Mouse (Mus musculus) lung, embryonic 15.5 days (tissue): Measurements from ENCODE around the gene Cerk. TPM values are rescaled to one million over a fixed set of nuclear protein-coding genes. Genes with fewer than 3 reads are reported as not detected.
"Not testable (repeated sequence)": the region's sequence is repeated elsewhere in the genome, so short reads cannot be mapped to it uniquely, and the experiment has no call there.

Experiments
- ATAC-seq: fragments of 200-750 bp; cut with Nextera tagmentation; 2 replicates; pipeline ENCODE4 v1.8.0; 2017; ENCODE audit warnings: moderate number of reproducible peaks, borderline replicate concordance; ENCODE audit not compliant: low FRiP score, low TSS enrichment; ENCODE audit errors: extremely low read depth
- H3K27ac ChIP-seq: fragments of 300-500 bp; sonication (generic); 2 replicates; pipeline ENCODE4 v1.5.1; 2015; ENCODE audit warnings: moderate library complexity, mild to moderate bottlenecking, inconsistent platforms
- H3K27me3 ChIP-seq: fragments of 300-500 bp; sonication (generic); 2 replicates; pipeline ENCODE4 v1.6.1; 2015; ENCODE audit warnings: inconsistent platforms
- H3K36me3 ChIP-seq: fragments of 300-500 bp; sonication (generic); 2 replicates; pipeline ENCODE4 v1.6.1; 2015; ENCODE audit warnings: inconsistent platforms
- H3K4me1 ChIP-seq: fragments of 300-500 bp; sonication (generic); 2 replicates; pipeline ENCODE4 v1.6.1; 2015; ENCODE audit warnings: inconsistent platforms
- H3K4me2 ChIP-seq: fragments of 300-500 bp; sonication (generic); 2 replicates; pipeline ENCODE4 v1.6.1; 2015; ENCODE audit warnings: inconsistent platforms, mild to moderate bottlenecking, moderate library complexity
- H3K4me3 ChIP-seq: fragments of 300-500 bp; sonication (generic); 2 replicates; pipeline ENCODE4 v1.5.1; 2015; ENCODE audit warnings: mild to moderate bottlenecking, inconsistent platforms
- H3K9ac ChIP-seq: fragments of 300-500 bp; sonication (generic); 2 replicates; pipeline ENCODE4 v1.6.1; 2015; ENCODE audit warnings: inconsistent platforms
- H3K9me3 ChIP-seq: fragments of 300-500 bp; sonication (generic); 2 replicates; pipeline ENCODE4 v1.6.1; 2016; ENCODE audit warnings: inconsistent platforms
- WGBS: fragments of 180-500 bp; shearing (Covaris S2); methylation state at CpG from one replicate; pipeline ENCODE4 v1.1.7; 2015; 5-methylcytosine and 5-hydroxymethylcytosine counted together
- polyA plus RNA-seq: library from polyadenylated mRNA; unstranded; fragments of >200 nt; fragmentation: Nextera tagmentation; extraction: Ambion mirVana; gene quantifications from 2 replicates; pipeline ENCODE4 v1.2.1, GENCODE M21; 2015

The Cerk gene
- polyA plus RNA-seq, 1 experiment from 2014 or later, result 27.8 TPM

DNA sequence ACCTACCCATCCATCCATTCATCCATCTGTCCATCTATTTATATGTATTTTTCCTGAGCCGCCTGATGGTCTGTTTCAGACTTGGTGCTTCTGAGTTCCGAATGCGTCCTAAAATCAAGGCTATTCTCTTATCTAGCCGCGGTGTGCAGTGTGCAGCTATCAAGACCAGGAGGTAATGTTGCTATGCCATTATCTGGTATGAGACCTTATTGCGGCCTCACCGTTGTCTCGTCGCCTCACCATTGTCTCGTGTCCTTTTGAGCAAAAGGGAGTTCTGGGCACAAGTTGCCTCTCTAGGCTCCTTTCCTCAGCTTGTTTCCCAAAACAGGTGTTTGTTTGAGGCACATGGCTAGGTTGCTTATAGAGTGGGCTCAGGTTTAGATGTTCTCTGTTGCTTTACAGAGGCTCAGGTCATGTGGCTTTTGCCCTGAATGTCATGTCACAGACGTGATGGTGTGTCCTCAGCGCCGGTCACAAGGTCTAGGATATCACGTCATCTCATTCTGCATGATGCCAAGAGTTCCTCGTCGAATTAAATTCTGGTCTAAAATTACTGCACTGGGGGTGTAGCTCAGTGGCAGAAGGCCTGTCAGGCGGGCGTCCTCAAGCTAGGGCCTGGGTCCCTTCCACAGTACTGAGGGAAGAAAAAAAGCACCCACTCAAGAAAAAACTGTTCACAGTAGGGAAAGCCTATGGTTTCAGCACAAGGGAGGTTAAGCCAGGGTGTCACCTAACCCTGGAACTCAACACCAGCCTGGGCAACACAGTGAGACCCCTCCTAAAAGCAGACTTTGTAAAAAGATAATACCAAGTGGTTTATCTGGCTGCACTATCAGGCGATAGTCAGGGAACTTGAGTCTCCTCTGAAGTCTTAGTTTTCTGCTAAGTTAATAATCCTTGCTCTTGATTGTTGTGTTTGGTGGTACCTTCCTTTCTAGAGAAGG lies 81.3 kb downstream of the Cerk start:
- ATAC-seq, result no peak
- WGBS, result 88% methylated on average over 19 of the region's 19 CpGs
- H3K36me3 ChIP-seq, result no peaks in the 10 kb centered on the region
- no peak overlapping the region for H3K4me2 ChIP-seq
- 0 out of 2 replicates have a peak, but pooled peaks cover 2% of the 10 kb centered on the region for H3K4me1 ChIP-seq
- no peaks in the 10 kb centered on the region for H3K27me3 ChIP-seq
- H3K9me3 ChIP-seq, result no peaks in the 10 kb centered on the region
- no peak overlapping the region for H3K4me3 ChIP-seq
- no peak overlapping the region for H3K27ac ChIP-seq
- no peak overlapping the region for H3K9ac ChIP-seq

DNA sequence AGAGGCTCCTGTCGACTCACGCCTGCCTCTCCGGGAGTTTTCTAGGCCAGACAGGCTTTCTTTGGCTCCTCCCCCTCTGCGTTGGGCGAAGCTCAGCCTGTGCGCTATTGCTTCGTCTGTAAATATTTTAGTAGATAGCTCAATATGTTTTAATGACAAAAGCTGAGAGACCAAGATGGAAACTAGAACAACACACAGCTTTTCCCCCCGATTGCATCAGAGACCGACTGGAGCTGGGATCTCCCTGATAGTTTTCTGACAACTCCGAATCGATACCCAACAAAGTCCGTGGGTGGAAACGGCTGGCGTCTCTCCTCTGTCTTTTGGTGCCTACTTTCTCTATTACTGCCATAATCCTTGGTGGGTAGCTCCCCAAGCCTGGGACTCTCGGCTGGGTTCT lies 83.6 kb downstream of the Cerk start:
- H3K9ac ChIP-seq, result no peak overlapping the region
- H3K27ac ChIP-seq, result no peak overlapping the region
- no peak overlapping the region for H3K4me3 ChIP-seq
- no peaks in the 10 kb centered on the region for H3K36me3 ChIP-seq
- H3K4me2 ChIP-seq, result no peak overlapping the region
- no peak for ATAC-seq
- WGBS, result 81% methylated on average over 15 of the region's 15 CpGs
- H3K27me3 ChIP-seq, result no peaks in the 10 kb centered on the region
- H3K9me3 ChIP-seq, result no peaks in the 10 kb centered on the region
- no peaks in the 10 kb centered on the region for H3K4me1 ChIP-seq

DNA sequence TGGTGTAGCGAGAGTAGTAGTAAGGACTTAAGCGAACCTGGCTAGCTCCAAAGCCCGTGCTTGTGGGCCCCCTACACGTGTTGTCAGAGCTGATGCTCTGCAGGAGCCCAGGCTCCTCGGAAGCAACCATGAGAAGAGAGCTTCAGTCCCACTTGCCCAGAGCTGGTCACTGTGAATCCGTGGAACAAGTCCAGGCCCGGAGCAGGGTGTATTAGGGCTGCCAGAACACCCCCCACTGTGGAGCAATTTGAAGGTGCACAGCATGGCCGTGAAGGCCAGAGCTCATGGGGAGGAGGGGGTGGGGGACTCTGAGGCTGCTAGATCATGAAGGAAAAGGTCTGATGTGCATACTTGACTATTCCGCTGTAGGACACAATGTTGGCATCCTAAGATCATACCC lies 84.4 kb downstream of the Cerk start:
- no peak overlapping the region for H3K27ac ChIP-seq
- H3K27me3 ChIP-seq, result no peaks in the 10 kb centered on the region
- H3K9me3 ChIP-seq, result no peaks in the 10 kb centered on the region
- H3K4me1 ChIP-seq, result no peaks in the 10 kb centered on the region
- H3K36me3 ChIP-seq, result no peaks in the 10 kb centered on the region
- WGBS, result 87% methylated on average over 9 of the region's 9 CpGs
- H3K4me3 ChIP-seq, result no peak overlapping the region
- ATAC-seq, result no peak
- no peak overlapping the region for H3K9ac ChIP-seq
- no peak overlapping the region for H3K4me2 ChIP-seq

DNA sequence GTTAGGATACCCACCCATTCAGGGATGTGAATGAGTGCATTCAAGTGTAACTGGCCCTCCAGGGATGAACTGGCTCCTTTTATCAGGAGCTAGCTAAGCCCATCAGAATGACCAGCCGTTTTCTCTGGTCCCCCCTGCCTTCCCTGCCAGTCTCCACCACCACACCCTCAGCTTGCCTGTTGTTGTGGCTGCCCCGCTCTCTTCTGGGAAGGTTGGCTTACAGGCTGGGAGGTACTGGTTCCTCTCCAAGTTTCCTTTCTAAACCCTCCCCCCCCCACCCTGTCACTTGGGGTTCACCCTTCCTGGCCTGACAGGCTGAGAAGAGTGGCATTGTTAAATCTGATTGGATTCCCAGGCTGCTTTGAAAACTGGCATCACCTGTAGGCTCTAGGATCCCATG lies 88.1 kb downstream of the Cerk start:
- H3K9me3 ChIP-seq, result no peaks in the 10 kb centered on the region
- WGBS, result 70% methylated on average over 2 of the region's 2 CpGs
- no peak for ATAC-seq

GRCm38 (mm10) chr15:86096604-86097020 lies 89.3 kb downstream of the Cerk start:
- H3K36me3 ChIP-seq, H3K4me2 ChIP-seq, H3K27ac ChIP-seq, H3K4me3 ChIP-seq, H3K4me1 ChIP-seq, ATAC-seq, H3K27me3 ChIP-seq, H3K9me3 ChIP-seq, H3K9ac ChIP-seq: not testable (repeated sequence)
- 87% methylated on average over 5 of the region's 5 CpGs for WGBS

More for the DNA sequence above, 88.1 kb downstream of the Cerk start:
- Histone ChIP-seq H3K27ac (no peak overlapping the region), H3K27me3 (no peaks in the 10 kb centered on the region), H3K4me3 (no peak overlapping the region), H3K9ac (no peak overlapping the region), H3K36me3 (no peaks in the 10 kb centered on the region), H3K4me2 (no peak overlapping the region), H3K4me1 (no peaks in the 10 kb centered on the region)

DNA sequence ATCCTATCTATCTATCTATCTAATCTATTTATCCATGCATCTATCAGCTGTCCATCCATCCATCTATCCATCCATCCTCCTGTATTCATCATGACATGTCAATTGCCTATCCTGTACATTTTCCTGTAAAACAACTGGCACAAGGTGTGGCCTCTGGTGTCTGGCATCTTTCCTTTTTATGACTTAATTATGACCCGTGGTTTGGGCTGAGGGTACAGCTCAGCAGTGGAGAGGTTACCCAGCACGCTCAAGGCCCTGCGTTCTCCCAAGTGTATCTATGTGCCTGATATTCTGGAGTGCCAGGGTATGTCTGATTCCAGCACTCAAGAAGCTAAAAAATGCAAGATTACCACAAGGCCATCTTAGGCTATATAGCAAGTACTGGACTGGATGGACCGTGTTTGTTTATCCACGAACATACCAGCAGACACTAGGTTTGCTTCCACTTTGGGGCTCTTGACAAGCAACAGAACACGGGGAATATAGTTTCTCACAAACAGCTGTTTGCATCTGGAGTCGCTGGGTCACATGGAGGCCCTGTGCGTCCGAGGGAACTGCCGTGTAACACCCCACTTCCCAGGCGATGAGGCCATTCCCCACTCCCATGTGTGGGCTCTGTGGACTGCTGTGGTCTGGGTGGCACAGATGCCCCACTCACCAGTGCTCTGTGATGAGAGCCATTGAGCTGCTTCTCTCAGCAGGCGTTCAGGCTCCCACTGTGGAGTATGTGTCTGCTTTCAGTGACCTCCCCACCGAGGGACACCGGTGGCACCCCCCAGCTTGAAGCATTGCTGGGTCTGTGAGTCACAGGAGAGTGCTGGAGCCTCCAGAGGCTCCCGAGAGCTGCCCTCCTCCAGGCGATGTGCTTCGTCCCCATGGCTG lies 90.0 kb downstream of the Cerk start:
- Histone ChIP-seq H3K36me3 (no peaks in the 10 kb centered on the region), H3K27ac (no peak overlapping the region), H3K9ac (no peak overlapping the region), H3K4me2 (no peak overlapping the region), H3K9me3 (no peaks in the 10 kb centered on the region), H3K27me3 (no peaks in the 10 kb centered on the region), H3K4me3 (no peak overlapping the region), H3K4me1 (peaks cover 14% of the 10 kb centered on the region)
- ATAC-seq, result no peak
- 73% methylated on average over 17 of the region's 17 CpGs for WGBS

- Histone ChIP-seq H3K4me3 (no peak overlapping the region), H3K9me3 (no peaks in the 10 kb centered on the region), H3K27ac (no peak overlapping the region), H3K4me2 (no peak overlapping the region), H3K4me1 (peaks cover 29% of the 10 kb centered on the region), H3K36me3 (no peaks in the 10 kb centered on the region), H3K27me3 (no peaks in the 10 kb centered on the region), H3K9ac (no peak overlapping the region)
- ATAC-seq, result no peak
- 76% methylated on average over 10 of the region's 10 CpGs for WGBS
Measured at GRCm38 (mm10) chr15:86094324-86095121, 91.4 kb downstream of the Cerk start.

DNA sequence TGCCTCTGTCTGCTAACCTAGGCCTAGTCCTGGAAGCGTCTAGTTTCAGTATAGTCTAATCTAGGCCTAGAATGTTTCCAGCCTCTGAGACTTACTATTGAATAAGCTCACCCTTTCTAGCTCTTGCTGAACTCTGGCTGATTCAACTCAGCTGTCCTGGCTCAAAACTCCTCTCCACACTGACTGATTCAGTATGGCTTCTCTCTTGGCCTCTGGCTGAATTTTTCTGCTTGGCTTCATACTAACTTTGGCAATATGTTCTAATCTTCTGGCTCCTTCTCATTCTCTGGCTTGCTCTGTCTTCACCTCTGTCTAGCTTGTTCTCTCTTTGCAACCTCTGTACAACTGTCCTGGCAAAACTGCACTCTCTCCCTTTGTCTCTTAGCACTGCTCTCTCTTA lies 92.7 kb downstream of the Cerk start:
- Histone ChIP-seq H3K9me3 (no peaks in the 10 kb centered on the region), H3K9ac (no peak overlapping the region), H3K4me3 (no peak overlapping the region), H3K27me3 (no peaks in the 10 kb centered on the region), H3K36me3 (no peaks in the 10 kb centered on the region), H3K4me1 (peaks cover 38% of the 10 kb centered on the region), H3K4me2 (no peak overlapping the region), H3K27ac (peak overlapping the region; percentile 35; the same call in 1 of the 2 replicates)
- WGBS, result 83% methylated on average over 1 of the region's 1 CpGs
- no peak for ATAC-seq

GRCm38 (mm10) chr15:86091998-86092670 lies 93.8 kb downstream of the Cerk start:
- Histone ChIP-seq H3K27me3 (no peaks in the 10 kb centered on the region), H3K4me3 (no peak overlapping the region), H3K4me2 (no peak overlapping the region), H3K9ac (no peak overlapping the region), H3K27ac (peak overlapping the region; percentile 70), H3K4me1 (peaks cover 49% of the 10 kb centered on the region), H3K9me3 (no peaks in the 10 kb centered on the region), H3K36me3 (no peaks in the 10 kb centered on the region)
- 66% methylated on average over 12 of the region's 12 CpGs for WGBS
- ATAC-seq, result no peak

DNA sequence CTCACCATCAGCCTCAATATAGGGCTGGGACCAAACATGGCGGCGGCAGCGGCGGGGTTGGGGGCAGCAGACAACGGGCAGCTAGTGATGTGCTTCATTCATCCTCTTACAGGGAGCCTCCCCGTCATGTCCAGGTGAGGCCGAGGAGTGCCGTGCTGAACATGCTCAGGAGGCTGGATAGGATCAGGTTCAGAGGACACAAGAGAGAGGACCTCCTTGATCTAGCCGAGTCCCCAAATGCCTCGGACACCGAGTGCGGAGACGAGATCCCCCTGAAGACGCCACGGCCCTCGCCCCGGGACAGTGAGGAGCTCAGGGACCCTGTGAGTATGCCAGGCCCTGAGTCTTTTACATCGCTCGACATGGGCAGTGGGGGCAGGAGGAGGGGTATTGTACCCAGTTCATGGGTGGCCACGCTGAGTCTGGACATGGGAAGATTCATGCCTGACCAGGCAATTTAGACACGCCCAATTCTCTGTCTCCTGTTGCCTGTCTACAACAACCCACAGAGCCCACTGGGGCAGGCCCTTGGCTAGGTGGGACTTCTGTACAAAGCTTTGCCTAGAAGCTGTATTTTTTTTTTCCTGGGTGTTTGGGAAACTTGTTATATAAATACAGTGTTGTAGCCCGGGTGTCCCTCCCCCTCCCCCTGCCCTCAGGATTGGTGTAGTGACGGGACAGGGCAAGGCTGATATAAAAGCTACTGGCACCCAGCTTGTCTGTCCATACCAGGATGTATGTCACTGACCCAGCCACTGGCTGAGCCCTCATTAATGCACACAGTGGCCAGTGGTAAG lies 94.5 kb downstream of the Cerk start:
- no peak for ATAC-seq
- 92% methylated on average over 23 of the region's 23 CpGs for WGBS
- no peaks in the 10 kb centered on the region for H3K27me3 ChIP-seq
- no peak overlapping the region for H3K4me2 ChIP-seq
- no peaks in the 10 kb centered on the region for H3K36me3 ChIP-seq
- peaks cover 56% of the 10 kb centered on the region for H3K4me1 ChIP-seq
- no peaks in the 10 kb centered on the region for H3K9me3 ChIP-seq
- peak overlapping the region; percentile 70 for H3K27ac ChIP-seq
- H3K9ac ChIP-seq, result no peak overlapping the region
- H3K4me3 ChIP-seq, result no peak overlapping the region
